Mouse (Mus musculus) bone marrow, adult 2 months (tissue): ENCODE measurements around the gene Myrf.

ENCODE experiments used
- CTCF ChIP-seq: fragments of 200-500 bp; IDR thresholded peaks from 2 replicates; pipeline ENCODE4 v1.5.1; 2011; ENCODE audit warnings: low read length, control low read depth; ENCODE audit not compliant: control insufficient read depth, insufficient read depth
- POLR2A ChIP-seq: fragments of 200-500 bp; IDR thresholded peaks from 2 replicates; pipeline ENCODE4 v1.6.1; 2011; ENCODE audit warnings: low read depth, mild to moderate bottlenecking, control low read depth, low read length, borderline replicate concordance; ENCODE audit not compliant: control insufficient read depth

GRCm38 (mm10) chr19:10198286-10198685 is 42.3 kb downstream of the Myrf start:
- TF ChIP-seq POLR2A: no peak
- TF ChIP-seq CTCF: no peak
